Mouse (Mus musculus) E14TG2a.4 (cell line): Measurements from ENCODE around the gene Glipr2.

Source experiments
- H3K27me3 ChIP-seq: 2 replicates; pipeline ENCODE4 v1.6.1; 2014; ENCODE audit warnings: low read length, control low read depth; ENCODE audit not compliant: insufficient read depth
- H3K36me3 ChIP-seq: 2 replicates; pipeline ENCODE4 v1.6.1; 2014; ENCODE audit warnings: low read length, control low read depth; ENCODE audit not compliant: insufficient read depth
- H3K4me1 ChIP-seq: replicated peaks from 2 replicates; pipeline ENCODE4 v1.6.1; 2014; ENCODE audit warnings: low read depth, low read length, control low read depth
- H3K4me3 ChIP-seq: replicated peaks from 2 replicates; pipeline ENCODE4 v1.5.1; 2014; ENCODE audit warnings: mild to moderate bottlenecking, low read length
- H3K9me3 ChIP-seq: 2 replicates; pipeline ENCODE4 v1.6.1; 2014; ENCODE audit warnings: low read length, control low read depth
- CTCF ChIP-seq: conservative IDR thresholded peaks from 2 replicates; pipeline ENCODE4 v1.5.1; 2014; ENCODE audit warnings: low read length
- NANOG ChIP-seq: IDR thresholded peaks from 2 replicates; pipeline ENCODE4 v1.6.1; 2014; ENCODE audit warnings: borderline replicate concordance, low read length, mixed read lengths
- POU5F1 ChIP-seq: IDR thresholded peaks from 2 replicates; pipeline ENCODE4 v1.6.1; 2014; ENCODE audit warnings: low read length, borderline replicate concordance

The Glipr2 gene

GRCm38 (mm10) chr4:43965856-43966535 lies 8.8 kb downstream of the Glipr2 start:
- peak overlapping the region; percentile 60 for H3K4me3 ChIP-seq
- no peaks in the 10 kb centered on the region for H3K27me3 ChIP-seq
- TF ChIP-seq CTCF (no peak), NANOG (no peak), POU5F1 (no peak)
- H3K36me3 ChIP-seq = peaks cover 21% of the 10 kb centered on the region
- H3K4me1 ChIP-seq = peaks cover 88% of the 10 kb centered on the region
- H3K9me3 ChIP-seq = peaks cover 13% of the 10 kb centered on the region

GRCm38 (mm10) chr4:43968650-43969049 lies 11.4 kb downstream of the Glipr2 start:
- TF ChIP-seq CTCF = no peak
- TF ChIP-seq NANOG = no peak
- no peak for TF ChIP-seq POU5F1
- no peaks in the 10 kb centered on the region for H3K27me3 ChIP-seq
- H3K36me3 ChIP-seq = peaks cover 28% of the 10 kb centered on the region; the same call in 1 of the 2 replicates
- peak overlapping the region; percentile 55 for H3K4me3 ChIP-seq
- peaks cover 93% of the 10 kb centered on the region for H3K4me1 ChIP-seq
- H3K9me3 ChIP-seq = peaks cover 13% of the 10 kb centered on the region

- Histone ChIP-seq H3K4me1 (peaks cover 93% of the 10 kb centered on the region), H3K9me3 (peaks cover 13% of the 10 kb centered on the region), H3K4me3 (peak overlapping the region; percentile 37; the same call in 1 of the 2 replicates), H3K36me3 (peaks cover 31% of the 10 kb centered on the region; the same call in 1 of the 2 replicates), H3K27me3 (no peaks in the 10 kb centered on the region)
- no peak for TF ChIP-seq POU5F1
- TF ChIP-seq NANOG = no peak
- TF ChIP-seq CTCF = no peak
Measured at GRCm38 (mm10) chr4:43969373-43969772, 12.2 kb downstream of the Glipr2 start.

GRCm38 (mm10) chr4:43970393-43971330 lies 13.5 kb downstream of the Glipr2 start:
- peak overlapping the region; percentile 51 for H3K4me3 ChIP-seq
- H3K4me1 ChIP-seq = peaks cover 88% of the 10 kb centered on the region
- H3K9me3 ChIP-seq = peaks cover 13% of the 10 kb centered on the region
- H3K27me3 ChIP-seq = no peaks in the 10 kb centered on the region
- peaks cover 32% of the 10 kb centered on the region; the same call in 1 of the 2 replicates for H3K36me3 ChIP-seq
- TF ChIP-seq CTCF (no peak), POU5F1 (no peak), NANOG (no peak)

GRCm38 (mm10) chr4:43971541-43972136 lies 14.4 kb downstream of the Glipr2 start:
- H3K4me1 ChIP-seq = peaks cover 87% of the 10 kb centered on the region
- peaks cover 8% of the 10 kb centered on the region for H3K9me3 ChIP-seq
- no peak for TF ChIP-seq CTCF
- no peak for TF ChIP-seq POU5F1
- TF ChIP-seq NANOG = no peak
- no peaks in the 10 kb centered on the region for H3K27me3 ChIP-seq
- peak overlapping the region; percentile 72 for H3K4me3 ChIP-seq
- H3K36me3 ChIP-seq = peaks cover 32% of the 10 kb centered on the region; the same call in 1 of the 2 replicates

GRCm38 (mm10) chr4:43972137-43972591 lies 15.0 kb downstream of the Glipr2 start:
- Histone ChIP-seq H3K4me3 (peak overlapping the region; percentile 72), H3K36me3 (peaks cover 31% of the 10 kb centered on the region; the same call in 1 of the 2 replicates), H3K27me3 (no peaks in the 10 kb centered on the region), H3K9me3 (peaks cover 3% of the 10 kb centered on the region; the same call in 1 of the 2 replicates), H3K4me1 (peaks cover 87% of the 10 kb centered on the region)
- TF ChIP-seq POU5F1 (no peak), NANOG (no peak), CTCF (no peak)

- no peaks in the 10 kb centered on the region for H3K27me3 ChIP-seq
- no peak overlapping the region for H3K4me3 ChIP-seq
- peaks cover 89% of the 10 kb centered on the region for H3K4me1 ChIP-seq
- H3K9me3 ChIP-seq = no peaks in the 10 kb centered on the region
- TF ChIP-seq POU5F1 (no peak), CTCF (no peak), NANOG (no peak)
- peaks cover 42% of the 10 kb centered on the region; the same call in 1 of the 2 replicates for H3K36me3 ChIP-seq
Measured at GRCm38 (mm10) chr4:43973526-43973981, 16.4 kb downstream of the Glipr2 start.
